Mouse (Mus musculus) hindbrain, embryonic 13.5 days (tissue): ENCODE measurements around the gene Slc6a16. TPM values are rescaled to one million over a fixed set of nuclear protein-coding genes. Genes with fewer than 3 reads are reported as not detected.
"Not testable (repeated sequence)": the region's sequence is repeated elsewhere in the genome, so short reads cannot be mapped to it uniquely, and the experiment has no call there.

Source experiments
- ATAC-seq: fragments of 200-750 bp; cut with Nextera tagmentation; 2 replicates; pipeline ENCODE4 v1.8.0; 2017; ENCODE audit warnings: moderate TSS enrichment; ENCODE audit not compliant: low FRiP score
- H3K27ac ChIP-seq: fragments of 300-500 bp; sonication (generic); 2 replicates; pipeline ENCODE4 v1.5.1; 2015; ENCODE audit warnings: inconsistent platforms, mild to moderate bottlenecking, moderate library complexity
- H3K27me3 ChIP-seq: fragments of 300-500 bp; sonication (generic); 2 replicates; pipeline ENCODE4 v1.6.1; 2015; ENCODE audit warnings: mild to moderate bottlenecking, inconsistent platforms
- H3K36me3 ChIP-seq: fragments of 300-500 bp; sonication (generic); 2 replicates; pipeline ENCODE4 v1.6.1; 2015; ENCODE audit warnings: mild to moderate bottlenecking, inconsistent platforms
- H3K4me1 ChIP-seq: fragments of 300-500 bp; sonication (generic); replicated peaks from 2 replicates; pipeline ENCODE4 v1.6.1; 2015; ENCODE audit warnings: inconsistent platforms
- H3K4me2 ChIP-seq: fragments of 300-500 bp; sonication (generic); 2 replicates; pipeline ENCODE4 v1.6.1; 2015; ENCODE audit warnings: inconsistent platforms, mild to moderate bottlenecking, moderate library complexity
- H3K4me3 ChIP-seq: fragments of 300-500 bp; sonication (generic); 2 replicates; pipeline ENCODE4 v1.5.1; 2015; ENCODE audit warnings: mild to moderate bottlenecking, inconsistent platforms
- H3K9ac ChIP-seq: fragments of 300-500 bp; sonication (generic); 2 replicates; pipeline ENCODE4 v1.6.1; 2015; ENCODE audit warnings: mild to moderate bottlenecking, inconsistent platforms
- H3K9me3 ChIP-seq: fragments of 300-500 bp; sonication (generic); 2 replicates; pipeline ENCODE4 v1.6.1; 2016; ENCODE audit warnings: inconsistent platforms
- WGBS: fragments of 180-500 bp; shearing (Covaris S2); methylation state at CpG from one replicate; pipeline ENCODE4 v1.1.7; 2015; 5-methylcytosine and 5-hydroxymethylcytosine counted together
- polyA plus RNA-seq: library from polyadenylated mRNA; unstranded; fragments of >200 nt; fragmentation: Nextera tagmentation; extraction: Ambion mirVana; gene quantifications from 2 replicates; pipeline ENCODE4 v1.2.1, GENCODE M21; 2015

The Slc6a16 gene
- polyA plus RNA-seq, 1 experiment from 2014 or later = 0.38 TPM

DNA sequence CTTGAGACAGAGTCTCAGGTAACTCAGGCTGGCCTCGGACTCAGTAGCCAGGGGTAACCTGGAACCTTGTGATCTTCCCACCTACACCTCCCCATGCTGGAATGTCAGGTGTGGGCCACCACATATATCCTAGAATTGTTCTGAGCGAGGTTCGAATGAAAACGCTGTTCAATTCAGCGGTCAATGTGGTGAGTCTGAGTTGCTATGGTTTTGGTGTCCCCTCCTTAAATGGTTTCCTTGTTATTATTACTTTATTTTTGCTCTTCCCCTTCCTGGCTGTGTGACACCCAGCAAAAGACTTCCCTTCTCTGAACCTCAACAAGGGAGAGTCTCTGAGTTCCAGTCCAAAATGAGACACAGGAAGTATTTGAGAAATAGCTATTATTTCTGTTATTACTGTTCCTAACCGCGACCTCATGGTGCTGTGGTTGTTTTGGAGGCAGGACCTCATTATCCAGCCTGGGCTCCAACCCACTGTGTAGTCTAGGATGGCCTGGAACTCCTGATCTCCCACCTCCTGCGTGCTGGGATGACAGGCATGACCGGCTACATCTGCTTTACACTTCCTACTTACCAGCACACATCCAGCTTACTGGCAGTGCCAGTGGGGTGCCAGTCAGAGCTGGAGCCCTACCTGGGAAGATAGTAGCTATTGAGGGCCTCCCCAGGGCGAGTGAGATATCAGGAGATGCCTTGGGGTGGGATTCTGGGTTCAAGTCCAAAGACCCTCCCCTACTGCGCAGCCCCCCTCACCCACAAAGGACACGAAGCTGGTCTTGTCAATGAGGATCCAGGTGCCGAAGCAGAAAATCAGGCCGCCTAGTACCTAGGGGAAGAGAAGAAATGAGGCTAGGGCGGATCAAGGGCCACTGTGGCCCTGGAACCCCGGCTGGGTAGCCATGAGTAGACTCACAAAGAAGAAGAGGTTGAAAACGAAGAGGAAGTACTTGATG lies 2.9 kb upstream of the Slc6a16 start:
- no peak for ATAC-seq
- Histone ChIP-seq H3K9me3 (no peaks in the 10 kb centered on the region), H3K4me1 (peaks cover 37% of the 10 kb centered on the region), H3K36me3 (0 out of 2 replicates have a peak, but pooled peaks cover 1% of the 10 kb centered on the region), H3K27ac (no peak overlapping the region), H3K9ac (no peak overlapping the region; the same call in 1 of the 2 replicates), H3K4me3 (no peak overlapping the region), H3K4me2 (no peak overlapping the region), H3K27me3 (peaks cover 70% of the 10 kb centered on the region)
- WGBS = 77% methylated on average over 17 of the region's 17 CpGs

GRCm38 (mm10) chr7:45238723-45239496 lies 2.0 kb upstream of the Slc6a16 start, which contains the start of gene Cd37:
TSS of gene Cd37 (minus strand) at chr7:45239115.
- Histone ChIP-seq H3K4me3 (no peak within 1 kb of the TSS), H3K4me2 (no peak within 1 kb of the TSS), H3K9me3 (no peaks in the 10 kb centered on the region), H3K27ac (no peak within 1 kb of the TSS), H3K4me1 (peaks cover 28% of the 10 kb centered on the region), H3K9ac (no peak within 1 kb of the TSS; the same call in 1 of the 2 replicates), H3K36me3 (no peaks in the 10 kb centered on the region), H3K27me3 (peaks cover 67% of the 10 kb centered on the region)
- no peak for ATAC-seq
- WGBS = 37% methylated on average over 20 of the region's 20 CpGs

- Histone ChIP-seq H3K36me3 (no peaks in the 10 kb centered on the region), H3K27ac (no peak overlapping the region), H3K4me3 (no peak overlapping the region), H3K9ac (no peak overlapping the region), H3K4me1 (peaks cover 16% of the 10 kb centered on the region), H3K4me2 (peak overlapping the region; percentile 68; the same call in 1 of the 2 replicates), H3K9me3 (no peaks in the 10 kb centered on the region), H3K27me3 (peaks cover 56% of the 10 kb centered on the region)
- no peak for ATAC-seq
- WGBS = 71% methylated on average over 7 of the region's 7 CpGs
Measured at GRCm38 (mm10) chr7:45240109-45240508, 776 bp upstream of the Slc6a16 start.

DNA sequence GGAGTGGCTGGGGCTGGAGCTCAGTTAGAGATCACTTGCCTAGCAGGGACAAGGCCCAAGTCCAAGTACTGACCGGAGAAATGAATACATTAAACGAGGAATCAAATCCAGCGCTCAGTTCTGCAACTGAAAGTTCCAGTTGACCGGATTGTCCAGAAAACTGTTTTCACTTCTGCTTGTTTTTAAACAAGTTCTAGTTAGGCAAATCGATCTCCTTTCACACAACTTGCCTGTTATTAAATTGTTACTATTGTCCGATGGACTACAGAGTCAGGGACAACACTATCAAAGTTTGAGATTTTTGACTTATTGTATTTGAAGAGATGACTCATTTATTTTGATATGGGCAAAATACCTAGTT lies 484 bp downstream of the Slc6a16 start:
- Histone ChIP-seq H3K9ac (peak overlapping the region; percentile 61), H3K4me3 (peak overlapping the region; percentile 42), H3K36me3 (no peaks in the 10 kb centered on the region), H3K27me3 (peaks cover 48% of the 10 kb centered on the region), H3K27ac (no peak overlapping the region), H3K9me3 (no peaks in the 10 kb centered on the region), H3K4me2 (peak overlapping the region; percentile 68), H3K4me1 (peaks cover 10% of the 10 kb centered on the region)
- ATAC-seq = no peak
- 78% methylated on average over 6 of the region's 6 CpGs for WGBS

GRCm38 (mm10) chr7:45247666-45248065 lies 6.8 kb downstream of the Slc6a16 start:
- no peaks in the 10 kb centered on the region for H3K9me3 ChIP-seq
- 0 out of 2 replicates have a peak, but pooled peaks cover 3% of the 10 kb centered on the region for H3K27me3 ChIP-seq
- no peaks in the 10 kb centered on the region for H3K4me1 ChIP-seq
- ATAC-seq = no peak
- 34% methylated on average over 3 of the region's 3 CpGs for WGBS
- no peaks in the 10 kb centered on the region for H3K36me3 ChIP-seq
- H3K4me3 ChIP-seq = no peak overlapping the region
- no peak overlapping the region for H3K9ac ChIP-seq
- H3K4me2 ChIP-seq = no peak overlapping the region
- no peak overlapping the region for H3K27ac ChIP-seq

DNA sequence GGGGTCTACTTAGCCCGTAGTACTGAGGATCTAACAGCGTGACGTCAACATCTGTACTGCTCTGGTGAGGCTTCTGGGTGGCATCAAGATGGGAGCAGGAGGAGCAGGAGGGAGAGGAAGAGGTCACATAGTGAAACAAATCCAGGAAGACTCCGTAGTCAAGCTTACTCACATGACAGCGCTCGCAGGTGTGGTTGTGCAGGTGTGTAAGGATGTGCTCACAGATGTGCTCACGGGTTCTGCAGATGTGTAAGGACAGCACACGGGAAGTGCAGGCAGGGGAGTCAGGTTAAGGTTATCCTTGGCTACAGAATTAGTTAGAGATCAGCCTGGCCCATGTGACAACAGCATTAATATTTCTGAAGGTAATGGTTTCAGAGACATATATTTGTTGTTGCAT lies 12.9 kb downstream of the Slc6a16 start:
- H3K4me2 ChIP-seq = no peak overlapping the region
- no peaks in the 10 kb centered on the region for H3K9me3 ChIP-seq
- no peaks in the 10 kb centered on the region for H3K4me1 ChIP-seq
- 86% methylated on average over 8 of the region's 8 CpGs for WGBS
- H3K9ac ChIP-seq = no peak overlapping the region
- H3K27ac ChIP-seq = no peak overlapping the region
- no peak for ATAC-seq
- peaks cover 12% of the 10 kb centered on the region; the same call in 1 of the 2 replicates for H3K27me3 ChIP-seq
- no peaks in the 10 kb centered on the region for H3K36me3 ChIP-seq
- H3K4me3 ChIP-seq = no peak overlapping the region

- H3K9me3 ChIP-seq, H3K27ac ChIP-seq, H3K4me3 ChIP-seq, H3K4me2 ChIP-seq, H3K4me1 ChIP-seq, ATAC-seq, H3K36me3 ChIP-seq, H3K9ac ChIP-seq: not testable (repeated sequence)
- WGBS = 87% methylated on average over 7 of the region's 7 CpGs
- peaks cover 19% of the 10 kb centered on the region; the same call in 1 of the 2 replicates for H3K27me3 ChIP-seq
Measured at GRCm38 (mm10) chr7:45255822-45256221, 14.9 kb downstream of the Slc6a16 start.

GRCm38 (mm10) chr7:45257063-45257840 lies 16.4 kb downstream of the Slc6a16 start:
- ATAC-seq = no peak
- peaks cover 19% of the 10 kb centered on the region; the same call in 1 of the 2 replicates for H3K27me3 ChIP-seq

DNA sequence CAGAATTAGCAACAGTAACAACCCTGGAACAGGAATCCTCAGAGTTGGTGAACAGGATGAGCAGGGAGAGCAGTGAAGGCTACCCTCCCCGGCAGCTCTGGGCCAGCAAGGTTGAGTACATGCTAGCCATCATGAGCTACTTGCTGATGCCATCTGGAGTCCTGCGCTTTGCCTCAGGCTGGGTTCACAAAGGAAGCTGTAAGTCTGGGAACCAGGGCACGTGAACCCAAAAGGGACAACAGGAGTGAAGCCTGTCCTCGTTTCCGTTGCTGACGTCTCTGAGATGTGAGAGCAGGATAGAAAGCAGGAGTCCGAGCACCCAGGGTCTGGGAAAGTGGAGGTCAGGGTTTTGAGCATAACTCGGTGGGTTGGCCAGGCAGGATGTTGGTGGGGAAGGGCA lies 18.4 kb downstream of the Slc6a16 start:
- H3K9me3 ChIP-seq = no peaks in the 10 kb centered on the region
- ATAC-seq = no peak
- H3K36me3 ChIP-seq = no peaks in the 10 kb centered on the region
- H3K4me3 ChIP-seq = no peak overlapping the region
- peaks cover 19% of the 10 kb centered on the region; the same call in 1 of the 2 replicates for H3K27me3 ChIP-seq
- H3K9ac ChIP-seq = no peak overlapping the region
- 91% methylated on average over 8 of the region's 8 CpGs for WGBS
- no peak overlapping the region for H3K4me2 ChIP-seq
- no peaks in the 10 kb centered on the region for H3K4me1 ChIP-seq
- H3K27ac ChIP-seq = no peak overlapping the region

More at GRCm38 (mm10) chr7:45257063-45257840, 16.4 kb downstream of the Slc6a16 start:
- 65% methylated on average over 11 of the region's 11 CpGs for WGBS
- no peak overlapping the region for H3K4me3 ChIP-seq
- no peaks in the 10 kb centered on the region for H3K9me3 ChIP-seq
- no peak overlapping the region for H3K4me2 ChIP-seq
- no peak overlapping the region for H3K9ac ChIP-seq
- no peak overlapping the region for H3K27ac ChIP-seq
- no peaks in the 10 kb centered on the region for H3K36me3 ChIP-seq
- no peaks in the 10 kb centered on the region for H3K4me1 ChIP-seq

DNA sequence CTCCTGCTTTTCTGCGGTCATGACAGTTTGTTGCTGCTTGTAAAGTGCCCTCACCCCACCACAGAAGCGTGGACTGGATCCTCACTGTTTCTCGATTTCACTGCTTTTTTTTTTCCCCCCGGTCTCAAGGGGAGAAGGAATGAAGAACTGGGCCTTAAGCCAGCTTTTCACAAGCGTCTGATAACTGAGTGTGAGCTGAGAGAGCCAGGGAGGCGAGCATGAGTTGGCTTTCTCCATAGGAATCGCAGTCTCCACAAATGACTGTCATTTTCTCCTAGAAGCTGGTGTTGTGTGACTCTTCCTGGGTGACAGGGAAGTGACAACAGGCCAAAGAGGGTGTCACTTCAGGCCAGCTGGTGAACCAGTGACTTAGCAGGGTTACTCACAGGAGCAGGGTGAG lies 21.4 kb downstream of the Slc6a16 start:
- H3K27ac ChIP-seq = no peak overlapping the region
- H3K4me1 ChIP-seq = no peaks in the 10 kb centered on the region
- 63% methylated on average over 7 of the region's 7 CpGs for WGBS
- no peaks in the 10 kb centered on the region for H3K9me3 ChIP-seq
- H3K9ac ChIP-seq = no peak overlapping the region
- H3K36me3 ChIP-seq = no peaks in the 10 kb centered on the region
- peaks cover 15% of the 10 kb centered on the region; the same call in 1 of the 2 replicates for H3K27me3 ChIP-seq
- H3K4me2 ChIP-seq = no peak overlapping the region
- H3K4me3 ChIP-seq = no peak overlapping the region
- no peak for ATAC-seq

DNA sequence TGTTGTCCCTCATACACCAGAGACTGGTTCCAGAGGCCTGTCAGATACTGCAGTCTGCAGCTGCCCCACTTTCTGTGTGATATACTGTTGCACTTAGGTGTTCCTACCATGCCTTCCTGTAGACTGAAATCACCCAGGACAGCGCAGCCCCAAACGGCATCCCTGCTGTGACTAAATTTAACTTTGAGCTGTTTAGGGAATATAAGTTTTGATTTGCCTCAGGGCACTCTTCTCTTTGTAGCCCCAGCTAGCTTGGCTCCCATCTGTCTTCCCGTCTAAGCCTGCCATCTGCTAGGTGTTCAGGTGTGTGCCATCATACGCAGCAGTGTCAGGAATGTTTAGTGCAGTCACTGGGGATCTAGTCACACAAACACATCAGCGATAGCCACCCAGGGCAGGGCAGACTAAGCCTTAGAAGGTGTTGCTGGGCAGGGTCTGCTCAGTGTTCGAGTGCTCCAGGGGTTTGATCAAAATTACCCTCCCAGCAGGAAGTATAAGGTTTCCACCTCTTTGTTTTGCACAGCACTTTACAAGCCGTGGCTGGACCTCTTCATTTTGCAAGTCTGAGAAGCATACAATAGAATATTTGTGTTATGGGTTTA lies 22.2 kb downstream of the Slc6a16 start:
- Histone ChIP-seq H3K4me2 (no peak overlapping the region), H3K9ac (no peak overlapping the region), H3K4me1 (0 out of 2 replicates have a peak, but pooled peaks cover 3% of the 10 kb centered on the region), H3K27me3 (peaks cover 18% of the 10 kb centered on the region), H3K36me3 (no peaks in the 10 kb centered on the region), H3K9me3 (no peaks in the 10 kb centered on the region), H3K27ac (no peak overlapping the region), H3K4me3 (no peak overlapping the region)
- WGBS = 74% methylated on average over 7 of the region's 7 CpGs
- no peak for ATAC-seq
